Mouse (Mus musculus): ENCODE results near the gene Fscn1.

The Fscn1 gene

DNA sequence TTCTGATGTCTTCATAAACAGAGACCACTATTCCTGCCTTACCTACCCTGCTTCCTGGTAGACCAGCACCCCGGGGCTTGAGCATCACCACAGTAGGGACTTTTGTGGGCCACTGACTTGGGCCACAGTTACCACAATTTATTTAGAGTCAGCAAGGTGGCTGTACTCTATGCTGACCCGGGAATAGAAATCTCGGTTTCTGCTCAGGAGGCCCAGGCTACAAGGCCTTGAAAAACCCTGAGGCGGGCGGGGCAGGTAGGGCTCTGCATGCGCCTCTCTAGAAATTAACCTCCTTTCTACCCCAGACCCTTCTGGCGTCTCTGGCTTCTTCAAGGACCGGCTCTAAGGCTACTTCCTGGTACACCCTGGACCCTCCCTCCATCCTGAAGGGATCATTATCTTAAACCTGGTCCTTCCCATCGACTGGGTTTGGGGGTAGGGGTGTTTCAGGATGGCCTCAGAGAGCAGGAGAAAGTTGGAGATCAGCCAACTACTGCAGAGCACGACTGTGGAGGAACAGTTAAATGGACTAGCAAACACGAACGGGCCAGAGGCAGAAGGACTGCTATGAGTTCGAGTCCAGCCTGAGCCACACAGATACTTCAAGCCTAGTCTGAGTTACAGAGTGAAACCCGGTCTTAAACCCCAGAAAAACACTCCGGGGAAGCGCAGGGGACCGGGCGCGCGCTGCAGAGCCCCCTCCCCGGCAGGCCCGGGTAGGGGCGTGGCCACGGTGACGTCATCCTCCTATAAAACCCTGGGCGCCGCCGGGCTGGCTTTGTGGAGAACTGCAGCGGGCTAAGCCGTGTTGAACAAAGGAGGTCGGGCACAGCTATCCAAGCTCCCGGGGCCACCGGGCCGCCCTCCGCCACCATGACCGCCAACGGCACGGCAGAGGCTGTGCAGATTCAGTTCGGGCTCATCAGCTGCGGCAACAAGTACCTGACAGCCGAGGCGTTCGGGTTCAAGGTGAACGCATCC lies at the start of gene Fscn1:
Gene Fscn1, plus strand, starts transcription at position 768 of the 981 bp plus-strand sequence.
- DNase-seq (ENCODE audit: low spot score in 2 of 2): peak; percentile 94 to 97

DNA sequence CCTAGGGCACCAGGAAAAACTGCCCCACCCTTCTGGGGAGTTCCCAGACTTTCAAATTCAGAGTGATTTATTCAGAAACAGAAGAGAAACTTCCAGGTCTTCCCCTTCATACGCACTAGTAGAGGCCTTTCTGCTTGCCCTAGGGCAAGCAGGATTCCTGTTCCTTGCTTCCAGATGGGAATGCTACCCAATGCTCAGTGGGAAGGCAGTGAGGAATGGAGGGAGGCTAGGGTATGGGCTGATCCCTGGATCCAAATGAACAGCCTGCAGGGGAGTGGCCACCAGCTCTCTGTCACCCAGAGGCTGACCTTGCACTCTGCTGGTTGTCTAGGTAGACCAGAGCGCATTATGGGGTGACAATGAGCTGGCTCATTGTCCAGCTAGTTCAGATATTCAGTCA lies 48.5 kb upstream of the Fscn1 start:
- DNase-seq (ENCODE audit: low spot score in 2 of 2): no peak

DNA sequence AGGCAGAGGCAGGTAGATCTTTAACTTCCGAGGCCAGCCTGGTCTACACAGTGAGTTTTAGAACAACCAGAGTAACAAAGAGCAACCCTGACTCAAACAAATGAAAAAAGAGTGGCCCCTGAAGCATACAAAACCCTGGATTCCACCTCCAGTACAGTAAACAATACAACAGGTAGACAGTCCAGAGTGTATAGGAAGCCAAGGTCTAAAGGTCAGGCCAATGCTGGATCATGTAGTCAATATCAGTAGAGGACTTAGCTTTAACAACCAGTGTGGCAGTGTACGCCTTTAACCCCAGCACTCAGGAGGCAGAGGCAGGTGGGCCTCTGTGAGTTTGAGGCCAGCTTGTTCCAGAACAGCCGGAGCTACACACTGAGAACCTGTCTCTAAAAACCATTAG lies 47.8 kb upstream of the Fscn1 start:
- no peak for DNase-seq (ENCODE audit: low spot score in 2 of 2)

DNA sequence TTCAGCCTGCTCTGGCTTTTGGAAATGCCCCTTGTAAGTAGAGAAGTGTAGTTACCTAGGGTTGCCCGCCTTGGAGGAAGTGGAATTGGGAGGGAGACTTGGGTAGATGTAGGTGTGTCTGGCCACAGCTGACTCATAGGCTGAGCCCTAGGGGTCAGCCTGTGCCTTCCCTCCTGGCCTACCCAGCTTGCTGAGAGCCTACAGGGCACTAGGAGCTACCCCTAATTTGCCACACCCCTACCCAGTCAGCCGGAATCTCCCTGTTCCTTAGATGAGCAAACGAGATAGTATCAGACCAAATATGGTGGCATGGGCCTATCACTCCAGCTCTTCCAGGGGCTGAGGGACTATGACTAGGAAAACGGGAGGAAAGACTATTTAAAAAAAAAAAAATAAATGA lies 47.4 kb upstream of the Fscn1 start:
- no peak for DNase-seq (ENCODE audit: low spot score in 2 of 2)

DNA sequence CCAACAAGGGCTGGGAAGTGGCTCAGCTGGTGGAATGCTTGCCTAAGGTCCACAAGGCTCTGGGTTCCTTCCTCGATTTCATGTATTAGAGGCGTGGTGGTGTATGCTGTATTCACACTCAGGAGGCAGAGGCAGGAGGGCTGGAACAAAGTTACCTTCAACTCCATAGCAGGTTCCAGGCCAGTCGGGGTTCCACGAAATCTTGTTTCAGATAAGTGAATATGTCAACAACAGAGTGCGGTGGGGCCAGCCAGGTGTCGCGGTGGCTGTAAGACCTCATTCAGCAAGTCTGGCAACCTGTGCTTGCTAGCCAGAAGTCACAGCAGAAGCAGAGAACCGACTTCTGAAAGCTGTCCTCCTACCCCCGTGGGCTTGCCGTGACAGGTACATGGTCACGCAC lies 44.9 kb upstream of the Fscn1 start:
- DNase-seq (ENCODE audit: low spot score in 2 of 2): peak in 1 of 2 experiments; percentile 14

GRCm38 (mm10) chr5:142916593-142916992 lies 43.5 kb upstream of the Fscn1 start:
- DNase-seq (ENCODE audit: low spot score in 2 of 2): peak in 1 of 2 experiments; percentile 16

DNA sequence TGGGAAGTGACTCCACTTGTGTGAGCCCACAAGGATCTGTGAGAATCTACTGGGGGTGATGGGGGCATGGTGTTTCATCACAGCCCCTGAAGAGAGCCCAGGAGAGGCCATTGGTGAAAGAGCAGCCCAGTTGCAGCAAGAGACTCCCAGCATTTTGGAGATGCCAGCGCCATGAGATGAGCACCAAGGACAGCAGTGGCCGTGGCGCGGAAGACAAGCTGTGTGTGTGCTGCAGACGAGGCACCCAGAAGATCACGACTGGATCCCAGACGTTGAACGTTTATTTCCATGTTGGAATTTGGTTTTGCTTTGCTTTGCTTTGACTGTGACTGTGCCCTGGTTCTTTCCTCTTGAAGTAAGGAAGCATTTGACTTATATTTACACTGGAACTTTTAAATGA lies 42.7 kb upstream of the Fscn1 start:
- no peak for DNase-seq (ENCODE audit: low spot score in 2 of 2)

DNA sequence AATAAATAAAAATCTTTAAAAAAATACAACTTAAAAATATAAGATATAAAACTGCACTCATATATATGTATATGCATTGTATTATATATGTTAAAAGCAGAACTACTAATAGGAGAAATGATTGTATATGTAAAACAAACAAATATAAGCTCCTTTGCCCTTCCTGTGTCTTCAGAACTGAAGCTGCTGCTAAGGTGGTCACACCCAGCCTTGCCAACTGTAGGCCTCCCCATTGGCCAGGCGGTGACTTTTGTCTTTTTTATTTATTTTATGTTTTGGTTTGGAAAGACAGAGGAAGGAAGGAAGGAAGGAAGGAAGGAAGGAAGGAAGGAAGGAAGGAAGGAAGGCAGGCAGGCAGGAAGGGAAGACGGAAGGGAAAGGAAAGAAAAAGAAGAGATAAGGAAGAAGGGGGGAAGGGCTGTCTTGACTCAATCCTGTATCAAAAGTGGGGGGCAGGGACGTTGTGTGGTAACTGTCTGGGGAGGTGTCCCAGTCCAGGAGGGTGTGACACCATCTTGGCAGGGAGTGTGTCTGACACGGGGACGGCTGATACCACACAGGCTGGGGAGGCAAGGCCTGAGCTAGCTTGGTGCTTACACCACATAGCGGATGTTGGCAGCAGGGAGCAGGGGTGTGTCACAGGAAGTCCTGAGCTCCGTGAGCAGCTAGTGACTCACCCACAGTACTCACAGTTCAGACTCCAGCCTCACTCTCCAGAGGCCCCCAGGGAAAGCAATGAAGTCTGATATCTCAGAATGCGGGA lies 39.7 kb upstream of the Fscn1 start:
- DNase-seq (ENCODE audit: low spot score in 2 of 2): no peak

- DNase-seq (ENCODE audit: low spot score in 2 of 2): no peak
These were observed 39.1 kb upstream of the Fscn1 start for GRCm38 (mm10) chr5:142921074-142921459.

DNA sequence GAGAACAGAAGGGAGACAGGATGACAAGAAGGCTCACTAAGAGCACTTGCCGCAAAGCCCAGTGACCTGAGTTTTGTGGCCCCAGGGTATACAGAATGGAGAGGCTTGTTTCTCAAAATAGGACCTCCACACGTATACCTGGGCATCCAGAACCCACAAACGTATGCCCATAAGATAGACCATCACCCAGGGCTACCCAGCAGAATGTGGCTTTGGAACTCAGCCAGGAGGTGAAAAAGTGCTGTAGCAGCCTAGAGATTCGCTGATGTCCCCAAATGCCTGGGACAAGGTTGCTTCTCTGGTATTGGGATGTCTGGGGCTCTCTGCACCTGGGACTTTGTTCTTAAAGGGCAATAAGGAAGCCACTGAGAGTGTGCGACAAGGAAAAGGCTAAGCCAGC lies 37.9 kb upstream of the Fscn1 start:
- no peak for DNase-seq (ENCODE audit: low spot score in 2 of 2)

DNA sequence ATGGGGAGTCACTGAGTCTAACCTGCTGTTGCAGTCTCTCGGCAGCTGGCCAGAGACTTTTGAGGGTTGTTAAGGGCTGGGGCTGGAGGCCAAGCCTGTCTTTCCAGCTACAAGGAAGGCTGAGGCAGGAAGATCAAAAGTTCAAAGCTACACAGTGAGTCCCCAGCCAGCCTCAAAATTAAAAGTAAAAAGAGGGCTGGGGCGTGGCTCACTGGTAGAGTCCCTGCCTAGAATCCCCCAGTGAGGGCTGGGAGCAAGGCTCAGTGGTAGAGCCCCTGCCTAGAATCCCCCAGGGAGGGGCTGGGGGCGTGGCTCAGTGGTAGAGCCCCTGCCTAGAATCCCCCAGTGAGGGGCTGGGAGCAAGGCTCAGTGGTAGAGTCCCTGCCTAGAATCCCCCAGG lies 36.4 kb upstream of the Fscn1 start:
- no peak for DNase-seq (ENCODE audit: low spot score in 2 of 2)

DNA sequence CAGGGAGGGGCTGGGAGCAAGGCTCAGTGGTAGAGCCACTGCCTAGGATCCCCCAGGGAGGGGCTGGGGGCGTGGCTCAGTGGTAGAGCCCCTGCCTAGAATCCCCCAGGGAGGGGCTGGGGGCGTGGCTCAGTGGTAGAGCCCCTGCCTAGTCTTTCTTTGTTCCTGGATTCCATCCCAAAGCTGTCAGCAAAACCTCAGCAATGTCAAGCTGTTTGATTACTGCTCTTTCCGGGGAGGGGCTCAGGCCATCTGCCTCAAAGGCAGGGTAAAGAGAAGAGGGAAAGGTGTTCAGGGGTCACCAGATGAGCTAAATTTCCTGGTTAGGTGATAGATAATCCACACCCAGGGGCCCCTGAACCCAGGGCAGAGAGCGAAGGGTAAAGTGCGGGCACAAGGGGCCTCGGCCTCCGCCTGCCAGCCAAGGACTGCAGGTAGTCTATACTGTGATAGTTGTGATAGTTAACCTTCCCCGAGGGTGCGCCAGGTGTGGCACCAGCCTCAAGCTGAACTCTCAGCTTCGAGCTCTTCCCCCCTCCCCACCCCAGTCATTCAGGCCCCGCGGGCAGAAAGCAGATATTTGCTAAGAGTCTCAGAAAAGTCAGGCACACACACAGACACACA lies 35.7 kb upstream of the Fscn1 start:
- DNase-seq (ENCODE audit: low spot score in 2 of 2): no peak

GRCm38 (mm10) chr5:142926204-142926939 lies 33.8 kb upstream of the Fscn1 start:
- no peak for DNase-seq (ENCODE audit: low spot score in 2 of 2)

GRCm38 (mm10) chr5:142926940-142927228 lies 33.3 kb upstream of the Fscn1 start:
- DNase-seq (ENCODE audit: low spot score in 2 of 2): no peak

- DNase-seq (ENCODE audit: low spot score in 2 of 2): no peak
These were observed 32.7 kb upstream of the Fscn1 start for GRCm38 (mm10) chr5:142927341-142927930.

GRCm38 (mm10) chr5:142928749-142929399 lies 31.3 kb upstream of the Fscn1 start:
- DNase-seq (ENCODE audit: low spot score in 2 of 2): peak; percentile 81

- no peak for DNase-seq (ENCODE audit: low spot score in 2 of 2)
These were observed 30.8 kb upstream of the Fscn1 start for GRCm38 (mm10) chr5:142929400-142929752.

DNA sequence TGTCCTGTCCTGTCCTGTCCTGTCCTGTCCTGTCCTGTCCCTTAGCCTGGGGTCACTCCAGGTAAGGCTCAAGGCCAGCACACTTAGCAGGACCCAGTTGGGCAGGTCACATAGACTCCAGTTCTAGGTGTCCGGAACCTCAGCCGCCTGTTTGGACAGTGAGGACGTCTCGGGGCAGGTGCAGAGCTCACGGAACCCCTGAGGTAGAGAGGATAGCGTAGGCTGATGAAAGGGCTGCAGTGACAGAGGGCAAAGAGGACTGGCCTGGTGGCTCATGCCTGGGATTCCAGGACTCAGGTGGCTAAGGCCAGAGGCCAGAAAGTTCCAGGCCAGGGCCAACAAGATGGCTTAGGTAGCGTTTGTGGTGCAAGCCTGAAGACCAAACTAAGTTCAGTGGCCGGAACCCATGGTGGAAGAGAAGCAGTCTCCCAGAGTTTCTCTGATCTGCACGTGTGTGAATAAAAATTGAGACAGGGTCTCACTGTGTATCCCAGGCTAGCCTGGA lies 28.9 kb upstream of the Fscn1 start:
- no peak for DNase-seq (ENCODE audit: low spot score in 2 of 2)

- peak; percentile 69 to 70 for DNase-seq (ENCODE audit: low spot score in 2 of 2)
These were observed 28.0 kb upstream of the Fscn1 start for GRCm38 (mm10) chr5:142932084-142932685.

- DNase-seq (ENCODE audit: low spot score in 2 of 2): no peak
These were observed 27.4 kb upstream of the Fscn1 start for GRCm38 (mm10) chr5:142932731-142933130.
